Mouse (Mus musculus) ovary, postnatal 10 days (tissue): ENCODE data around the gene Aaed1.

Source experiments
- DNase-seq: peaks from one replicate; pipeline ENCODE4 v3.0.0; 2022; ENCODE audit warnings: low spot score

Aaed1 gene

GRCm38 (mm10) chr13:64250363-64250762 is 62.1 kb downstream of the Aaed1 start:
- DNase-seq: no peak

- peak; percentile 90 for DNase-seq
Measured at GRCm38 (mm10) chr13:64248775-64249524, 63.6 kb downstream of the Aaed1 start.

DNA sequence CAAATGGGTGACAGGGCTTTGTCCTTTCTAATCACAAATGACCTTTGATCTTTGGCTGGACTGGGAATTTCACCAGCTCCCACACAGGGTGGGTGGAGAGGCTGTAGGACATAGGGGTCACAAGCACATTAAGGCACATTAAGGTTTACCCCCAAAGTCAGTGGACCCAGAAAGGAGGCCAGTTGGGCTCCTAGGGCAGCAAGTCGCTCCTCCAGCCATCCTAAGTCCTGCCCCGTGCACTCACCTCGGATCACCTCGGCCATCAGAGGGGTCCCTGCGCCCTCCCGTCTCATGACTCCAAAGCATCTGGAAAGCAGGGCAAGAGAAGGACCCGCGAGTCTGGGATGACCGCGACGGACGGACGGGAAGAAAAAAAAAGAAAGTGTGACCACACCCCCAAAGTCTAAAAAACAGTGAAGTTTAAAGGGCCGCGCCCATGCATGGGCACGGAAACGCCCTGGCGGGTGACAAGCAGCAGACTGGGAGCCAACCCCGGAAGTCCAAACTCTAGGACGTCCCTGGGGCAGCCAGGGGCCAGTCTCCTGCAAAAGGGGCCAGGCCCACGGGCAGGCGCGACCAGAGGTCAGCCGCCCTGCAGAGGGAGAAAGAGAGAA is 64.2 kb downstream of the Aaed1 start:
- no peak for DNase-seq

- DNase-seq: no peak
Measured at GRCm38 (mm10) chr13:64246106-64246505, 66.4 kb downstream of the Aaed1 start.

DNA sequence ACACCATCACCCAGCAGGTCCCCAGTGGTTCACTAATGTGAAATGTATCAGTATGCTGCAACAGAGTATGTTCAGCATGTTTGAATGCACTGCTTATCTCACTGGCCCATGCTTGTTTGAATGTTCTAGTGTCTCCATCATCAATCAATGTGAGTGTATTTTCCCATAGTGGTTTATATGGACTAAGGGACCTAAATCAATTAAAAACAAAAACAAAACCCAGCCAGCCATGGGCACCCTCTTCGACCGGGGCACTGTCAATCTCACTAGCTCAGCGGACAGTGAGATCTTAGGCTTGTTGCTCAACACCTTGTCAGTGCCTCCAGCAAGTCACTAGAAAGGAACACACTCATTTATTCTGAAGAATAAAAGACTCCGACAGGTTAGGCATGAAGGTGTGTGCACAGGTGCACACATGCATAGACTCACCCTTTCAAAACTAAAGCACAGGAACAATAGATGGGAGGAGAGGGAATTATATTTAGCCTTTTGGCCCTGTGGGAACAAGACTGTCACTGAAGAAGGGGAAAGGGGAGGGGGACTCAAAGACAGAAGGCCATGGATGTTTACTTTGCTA is 67.7 kb downstream of the Aaed1 start:
- DNase-seq: no peak

DNA sequence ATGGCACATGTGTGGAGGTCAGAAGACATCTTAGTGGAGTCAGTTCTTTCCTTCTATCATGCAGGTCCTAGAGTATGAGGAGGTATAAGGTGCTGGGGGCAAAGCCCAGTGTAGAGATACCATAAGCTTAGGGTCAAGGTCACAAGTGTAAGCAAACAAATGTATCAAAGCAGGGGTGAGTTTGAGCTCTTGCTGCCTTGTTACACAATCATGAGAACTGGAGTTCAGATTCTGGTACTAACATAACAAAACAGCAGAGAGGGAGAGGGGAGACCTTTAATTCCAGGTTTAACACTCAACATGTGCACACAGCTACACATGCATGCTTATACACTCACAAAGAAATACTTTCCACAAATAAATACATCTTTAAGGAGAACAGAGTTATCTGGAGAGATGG is 69.8 kb downstream of the Aaed1 start:
- DNase-seq: no peak

GRCm38 (mm10) chr13:64240626-64241025 is 71.9 kb downstream of the Aaed1 start:
- no peak for DNase-seq

GRCm38 (mm10) chr13:64237681-64238157 is 74.8 kb downstream of the Aaed1 start:
- no peak for DNase-seq

- no peak for DNase-seq
Measured at GRCm38 (mm10) chr13:64237000-64237680, 75.4 kb downstream of the Aaed1 start.

DNA sequence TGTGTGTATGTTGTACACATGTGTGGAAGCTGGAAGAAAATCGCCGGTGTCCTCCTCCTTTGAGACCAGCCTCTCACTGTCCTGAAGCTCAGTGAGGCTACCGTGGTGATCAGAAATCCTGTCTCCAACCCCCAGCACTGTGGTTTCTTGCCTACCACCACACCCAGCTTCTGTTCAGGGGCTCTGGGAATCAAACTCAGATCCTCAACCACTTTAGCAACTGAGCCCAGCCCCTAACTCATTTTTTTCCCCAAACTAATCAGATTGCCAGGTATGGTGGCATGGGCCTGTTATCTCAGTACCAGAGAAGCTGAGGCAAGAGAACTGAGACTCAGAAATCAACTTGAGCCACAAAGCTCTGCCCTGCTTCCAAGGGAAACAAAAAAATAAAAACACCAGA is 76.7 kb downstream of the Aaed1 start:
- DNase-seq: no peak

- DNase-seq: no peak
Measured at GRCm38 (mm10) chr13:64235062-64235715, 77.3 kb downstream of the Aaed1 start.

DNA sequence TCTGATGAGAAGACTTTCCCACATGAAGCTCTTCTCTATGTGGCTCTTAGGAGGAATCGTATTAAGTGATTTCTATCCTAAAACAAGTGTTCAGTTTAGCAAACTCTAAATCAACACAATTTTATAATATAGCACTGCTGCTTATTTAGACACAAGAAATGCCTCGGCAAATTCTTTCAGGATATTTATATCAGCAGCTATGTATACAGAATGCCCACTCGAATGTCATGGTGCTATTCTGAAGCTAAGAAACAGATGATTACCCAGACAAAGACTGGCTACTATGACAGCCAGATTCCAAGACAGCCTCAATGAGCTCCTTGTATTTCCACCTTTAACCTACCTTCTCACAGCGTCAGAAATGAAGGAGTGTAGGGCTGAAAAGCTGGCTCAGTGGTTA is 79.4 kb downstream of the Aaed1 start:
- no peak for DNase-seq

- no peak for DNase-seq
Measured at GRCm38 (mm10) chr13:64226725-64227124, 85.8 kb downstream of the Aaed1 start.

DNA sequence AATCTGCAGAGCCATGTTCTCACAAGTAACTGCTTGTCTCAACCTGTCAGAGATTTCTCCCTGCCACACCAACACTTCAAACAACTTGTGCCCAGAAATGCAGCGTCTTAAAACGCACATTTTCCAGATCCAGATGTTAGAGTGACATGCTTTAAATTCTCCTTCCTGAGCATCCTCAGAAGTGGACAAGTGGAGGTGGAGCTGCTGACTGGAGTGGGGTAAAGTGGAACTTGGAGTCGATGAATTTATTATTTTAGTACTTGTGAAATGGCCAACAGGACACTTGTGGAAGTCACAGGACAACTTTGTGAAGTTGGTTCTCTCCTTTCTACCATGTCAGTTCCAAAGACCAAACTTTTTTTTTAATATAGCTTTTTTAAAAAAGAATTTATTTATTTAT is 86.8 kb downstream of the Aaed1 start:
- no peak for DNase-seq
